Mouse (Mus musculus) adrenal gland, adult 18-20 months (tissue): ENCODE results near the gene Cyp2d40. TPM values are rescaled to one million over a fixed set of nuclear protein-coding genes. Genes with fewer than 3 reads are reported as not detected.

Source experiments
- microRNA-seq, 2 experiments: library from miRNA; unstranded; fragments of <30 nt; microRNA quantifications; one replicate each; pipeline ENCODE4 v1.2.0; 2021; ENCODE audit warnings: borderline number of aligned reads in 2 of 2
- total RNA-seq, 2 experiments: library from RNA; stranded (reverse); gene quantifications; 1 replicate in 1 of 2; 2 replicates in 1 of 2; pipeline ENCODE4 v1.2.3; 2021

The Cyp2d40 gene
- total RNA-seq, 2 experiments from 2014 or later, result not detected

Small RNA genes within 50 kb of the gene (microRNA-seq; reads per million reads assigned to microRNA genes)
- gene Gm27618, result 0 reads per million in 2 experiments

Other genes starting within 250 kb of the Cyp2d40 start
- not detected for gene Cyp2d12, start 209.1 kb downstream of the Cyp2d40 start, total RNA-seq
- not detected for gene Cyp2d34, start 143.2 kb downstream of the Cyp2d40 start, total RNA-seq
- gene Cyp2d26, start 30.1 kb upstream of the Cyp2d40 start, total RNA-seq, result under 1 TPM in 1 of 2 experiments, not detected in 1; 0.86 TPM
- 10 to 100 TPM; 84.4 to 91.1 TPM for gene Tcf20, start 223.7 kb upstream of the Cyp2d40 start, total RNA-seq